Mouse (Mus musculus) mouse trophoblast stem cell (cell line): ENCODE measurements at regions not wholly inside any gene's neighbourhood (a gene's known extent, or its start where the extent isn't known, plus 50 kb on each side); places are given as distances from the start of the nearest gene placed in this dataset.

Source experiments
- in situ Hi-C, 2 experiments: fragments of 300-500 bp; cut with MseI, MboI; formaldehyde crosslinking; loops; 2 replicates in 1 of 2; 3 replicates in 1 of 2; pipeline ENCODE4 v1.15.1; 2025

GRCm38 (mm10) chr11:19468373-19468772 is 449.6 kb upstream of the Meis1 start:
- in situ Hi-C loops, result no loop called here

- in situ Hi-C loops, result no loop called here
Observed at GRCm38 (mm10) chr11:19468803-19469202, 450.0 kb upstream of the Meis1 start.

GRCm38 (mm10) chr11:19470648-19471341 is 452.0 kb upstream of the Meis1 start:
- in situ Hi-C loops, result no loop called here

GRCm38 (mm10) chr11:19475068-19475786 is 448.9 kb upstream of the Spred2 start:
- in situ Hi-C loops, result no loop called here

GRCm38 (mm10) chr11:19493089-19493756 is 431.0 kb upstream of the Spred2 start:
- in situ Hi-C loops, result no loop called here

DNA sequence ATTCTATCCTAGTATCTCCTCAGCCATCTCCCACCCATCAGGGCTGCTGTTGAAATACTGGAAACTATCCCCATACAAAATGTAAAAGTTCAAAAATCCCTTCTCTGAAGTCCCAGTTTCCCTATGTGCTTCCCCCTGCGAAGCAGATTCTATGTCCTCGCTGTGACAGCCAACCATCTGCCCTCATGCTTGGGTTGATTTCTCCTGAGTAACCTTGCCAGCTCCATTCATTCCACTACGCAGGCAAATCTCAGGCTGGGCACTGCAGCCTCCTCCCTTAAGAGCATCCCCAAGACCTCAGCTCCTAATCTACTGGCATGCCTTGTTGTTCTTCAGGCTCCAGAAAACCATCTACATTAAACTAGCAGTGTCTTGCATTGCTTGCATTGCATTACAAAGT is 402.5 kb upstream of the Spred2 start:
- in situ Hi-C loops, result no loop called here

DNA sequence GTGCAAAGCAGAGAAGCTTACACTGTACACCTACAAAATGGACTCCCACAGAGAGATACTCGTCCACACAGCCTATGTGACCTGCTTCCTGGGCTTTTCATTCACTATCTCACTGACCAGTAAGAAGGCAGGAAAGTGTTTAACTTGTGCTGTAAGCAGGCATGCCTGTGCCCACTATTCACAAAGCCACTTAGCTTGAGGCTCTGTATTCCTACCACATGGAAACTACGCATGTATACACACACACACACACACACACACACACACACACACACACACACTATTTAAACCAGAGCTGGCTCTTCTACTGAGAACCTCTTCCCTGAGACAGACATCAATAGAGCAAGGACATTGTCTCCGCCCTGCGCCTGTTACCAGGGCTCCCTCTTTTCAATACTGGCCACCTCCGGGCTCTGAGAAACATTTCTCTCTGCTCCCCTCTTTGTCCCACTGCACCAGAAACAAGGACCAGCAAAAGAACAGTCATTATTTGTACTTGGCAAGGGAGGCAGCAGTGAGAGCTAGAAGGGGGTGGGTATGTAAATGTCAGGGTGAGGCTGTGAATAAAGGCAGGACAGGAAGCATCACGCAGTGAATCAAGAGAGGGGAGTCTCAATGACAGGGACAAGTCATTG is 400.2 kb upstream of the Spred2 start:
- in situ Hi-C loops, result no loop called here

DNA sequence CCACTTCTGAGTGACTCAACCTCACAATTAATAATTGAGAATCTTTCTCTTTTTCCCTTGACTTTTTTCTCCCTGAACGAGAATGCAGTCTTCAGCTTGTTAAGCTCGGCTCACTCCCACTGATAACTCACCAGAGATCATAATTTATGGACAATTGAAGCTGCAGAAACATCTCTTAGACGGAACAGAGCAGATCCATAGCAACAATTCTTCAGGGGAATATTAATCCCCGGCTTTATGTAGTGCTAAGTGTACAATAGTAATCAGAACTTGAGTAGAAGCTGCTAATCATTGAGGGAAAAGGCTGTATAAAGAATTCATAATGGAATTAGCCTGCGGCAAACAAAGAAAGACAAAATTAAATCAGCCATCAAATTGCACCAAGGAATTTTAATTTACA is 395.0 kb upstream of the Spred2 start:
- in situ Hi-C loops, result no loop called here

GRCm38 (mm10) chr11:19530652-19531051 is 393.5 kb upstream of the Spred2 start:
- in situ Hi-C loops, result no loop called here

DNA sequence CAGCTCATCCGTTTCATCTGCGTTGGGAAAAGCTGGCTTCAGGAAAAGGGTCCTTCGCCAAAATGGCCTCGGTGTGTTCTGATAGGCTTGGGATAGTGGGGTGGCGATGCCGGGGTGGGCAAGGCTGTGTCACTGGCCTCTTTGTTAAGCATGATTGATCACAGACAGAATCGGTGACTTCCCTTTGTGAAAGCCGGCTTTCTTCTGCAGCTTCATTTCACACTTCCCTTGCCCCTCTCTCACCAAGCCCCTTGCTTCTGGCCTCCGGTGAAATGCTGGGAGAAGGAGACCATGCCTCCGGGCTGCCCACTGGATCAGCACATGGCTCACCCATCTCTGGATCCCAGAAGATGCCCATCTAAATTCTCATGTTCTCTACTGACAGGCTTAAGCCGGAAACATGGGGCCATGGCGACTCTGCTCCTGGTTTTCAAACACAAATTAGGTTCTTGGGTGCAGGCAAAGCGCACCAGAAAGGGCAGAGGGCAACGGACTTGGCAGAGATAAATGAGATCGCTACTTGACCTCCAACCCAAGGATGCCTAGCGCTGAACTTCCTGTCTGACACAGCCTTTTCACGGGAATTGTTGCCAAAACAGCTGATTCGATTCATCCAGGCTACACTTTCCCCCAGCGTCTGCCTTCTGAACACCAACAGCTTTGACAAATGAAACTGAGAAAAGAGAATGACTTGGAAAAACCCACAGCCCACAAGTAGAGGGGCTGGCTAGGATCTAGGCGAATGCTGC is 392.7 kb upstream of the Spred2 start:
- in situ Hi-C loops, result no loop called here

DNA sequence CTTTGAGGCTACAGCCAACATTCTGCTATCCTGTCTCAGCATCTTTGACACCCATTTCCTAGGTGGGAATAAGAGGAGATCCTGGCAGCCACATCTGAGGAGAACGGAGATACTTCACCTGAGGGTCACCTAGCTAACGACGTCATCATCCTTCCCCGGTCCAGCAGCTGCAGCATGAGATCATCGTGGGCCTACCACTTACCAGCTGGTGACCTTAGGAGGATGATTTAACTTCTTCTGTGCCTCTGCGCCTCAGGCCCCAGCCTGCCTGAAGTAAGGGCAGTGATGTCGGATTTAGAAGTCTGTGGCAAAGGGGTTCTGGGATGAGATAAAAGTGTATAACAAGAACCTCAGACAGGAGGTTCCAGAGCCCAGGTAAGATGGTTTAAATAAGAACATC is 391.3 kb upstream of the Spred2 start:
- in situ Hi-C loops, result no loop called here

DNA sequence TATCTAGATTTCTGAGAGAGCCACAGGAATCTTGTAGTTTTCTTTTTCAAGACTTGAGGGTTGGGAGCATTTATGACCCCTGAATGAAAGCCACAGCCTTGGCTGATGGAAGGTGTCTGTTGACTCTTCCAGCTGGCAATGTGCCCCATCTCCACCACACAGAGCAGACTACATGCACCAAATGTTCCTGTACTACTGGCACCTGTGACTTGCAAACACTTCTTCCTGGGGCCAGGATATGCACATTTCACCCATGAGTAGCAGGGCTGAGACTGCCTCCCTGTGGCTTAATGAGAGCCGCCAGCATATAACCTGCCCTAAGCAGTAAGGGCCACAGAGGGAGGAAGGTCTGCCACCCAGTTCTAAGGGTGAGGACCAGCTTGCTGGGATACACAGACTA is 390.5 kb upstream of the Spred2 start:
- in situ Hi-C loops, result no loop called here

GRCm38 (mm10) chr11:19535215-19535614 is 389.0 kb upstream of the Spred2 start:
- in situ Hi-C loops, result no loop called here

GRCm38 (mm10) chr11:19546226-19546625 is 377.9 kb upstream of the Spred2 start:
- in situ Hi-C loops, result no loop called here

- in situ Hi-C loops, result no loop called here
Observed at GRCm38 (mm10) chr11:19554316-19554946, 369.7 kb upstream of the Spred2 start.

DNA sequence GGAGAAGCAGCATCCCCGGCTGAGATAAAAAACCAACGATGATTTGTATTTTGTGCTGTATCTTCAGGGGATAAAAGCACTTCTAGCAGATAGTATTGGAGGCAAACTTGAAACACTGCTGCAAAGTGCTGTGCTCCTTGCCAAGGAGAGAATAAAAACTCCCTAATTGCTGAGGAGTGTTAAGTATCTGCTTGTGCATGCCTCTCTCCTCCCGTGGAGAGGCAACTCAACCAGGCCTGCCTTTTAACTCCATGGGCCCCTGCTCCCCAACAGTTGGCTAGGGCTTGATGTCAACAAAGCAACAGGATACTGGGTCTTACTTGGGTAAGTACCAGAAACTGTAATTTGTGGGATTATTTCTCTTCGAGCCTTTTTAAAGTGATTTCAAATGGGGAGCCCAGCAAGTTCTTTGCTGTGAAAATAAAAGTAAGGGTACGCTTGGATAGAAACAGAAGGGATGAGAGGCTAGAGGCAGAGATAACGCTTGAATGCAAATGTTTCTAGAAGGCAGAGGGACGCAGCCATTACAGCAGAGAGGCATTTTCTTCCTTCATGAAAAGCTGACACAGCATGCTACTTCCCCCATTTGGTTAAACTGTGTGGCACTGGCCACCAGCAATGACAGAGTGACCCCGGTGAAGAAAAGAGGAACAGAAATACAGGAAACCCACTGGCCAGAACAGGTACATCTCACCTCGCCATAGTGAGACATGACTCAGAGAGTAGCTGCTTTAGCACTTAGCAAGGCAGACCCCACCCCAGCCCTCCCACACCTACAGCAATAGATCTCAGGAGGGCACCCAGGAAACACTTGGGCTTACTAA is 369.0 kb upstream of the Spred2 start:
- in situ Hi-C loops, result no loop called here

- in situ Hi-C loops, result no loop called here
Observed at GRCm38 (mm10) chr11:19560452-19560851, 363.7 kb upstream of the Spred2 start.

DNA sequence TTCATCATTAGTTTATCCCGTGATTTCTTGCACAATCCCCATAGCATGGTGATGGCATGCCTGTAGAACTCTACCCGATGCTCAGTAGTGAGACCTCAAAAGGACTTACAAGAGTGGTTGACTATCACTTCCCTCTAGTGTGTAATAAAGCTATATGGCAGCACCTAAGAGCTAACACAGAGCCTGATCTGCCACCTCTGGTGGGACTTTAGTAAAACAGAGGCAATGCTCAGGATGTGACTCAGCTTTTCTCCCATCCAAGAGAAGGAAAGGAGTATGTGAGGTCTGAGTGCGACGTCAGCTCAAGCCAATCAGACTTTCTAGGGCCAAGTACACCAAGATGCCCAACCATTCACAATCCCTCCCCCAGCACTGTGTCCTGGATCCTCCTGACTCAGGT is 361.5 kb upstream of the Spred2 start:
- in situ Hi-C loops, result no loop called here

DNA sequence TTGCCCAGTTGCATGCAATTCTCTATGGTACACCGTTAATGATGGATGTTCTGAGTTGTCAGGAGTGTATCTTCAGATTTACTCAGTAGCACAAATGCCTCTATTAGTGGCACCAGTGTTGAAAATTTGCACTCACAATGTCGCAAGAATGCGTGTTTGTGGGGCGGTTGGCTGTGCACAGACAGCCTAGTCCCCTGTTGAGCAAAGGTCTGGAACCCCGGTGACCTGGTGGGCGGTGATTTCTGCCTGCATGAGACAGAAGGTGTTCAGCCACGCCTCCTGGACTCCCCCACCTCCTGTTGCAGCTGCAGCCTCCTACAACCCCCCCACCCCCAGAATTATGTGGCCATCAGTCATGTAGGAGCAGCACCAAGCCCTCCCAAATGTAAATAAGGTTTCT is 338.9 kb upstream of the Spred2 start:
- in situ Hi-C loops, result no loop called here
